Mouse (Mus musculus) erythroblast, embryonic 14.5 days (primary cell): ENCODE results near the gene Miox. TPM values are rescaled to one million over a fixed set of nuclear protein-coding genes. Genes with fewer than 3 reads are reported as not detected.

ENCODE experiments used
- H3K27me3 ChIP-seq: 2 replicates; pipeline ENCODE4 v1.6.1; 2012; ENCODE audit warnings: inconsistent platforms; ENCODE audit not compliant: control insufficient read depth
- H3K36me3 ChIP-seq: 2 replicates; pipeline ENCODE4 v1.6.1; 2012; ENCODE audit warnings: mild to moderate bottlenecking, inconsistent platforms; ENCODE audit not compliant: control insufficient read depth
- H3K4me1 ChIP-seq: 2 replicates; pipeline ENCODE4 v1.6.1; 2012; ENCODE audit warnings: inconsistent platforms; ENCODE audit not compliant: control insufficient read depth
- H3K4me3 ChIP-seq: replicated peaks from 2 replicates; pipeline ENCODE3; 2012; ENCODE audit warnings: moderate library complexity, mild to moderate bottlenecking, inconsistent platforms
- H3K9me3 ChIP-seq: 2 replicates; pipeline ENCODE4 v1.6.1; 2012; ENCODE audit warnings: low read length, inconsistent platforms, mixed read lengths; ENCODE audit not compliant: control insufficient read depth
- GATA1 ChIP-seq: IDR thresholded peaks from 2 replicates; pipeline ENCODE4 v1.6.1; 2012; ENCODE audit warnings: low read length, inconsistent platforms, mixed read lengths
- TAL1 ChIP-seq: IDR thresholded peaks from 3 replicates; pipeline ENCODE4 v1.6.1; 2012; ENCODE audit warnings: low read length, inconsistent platforms, mixed read lengths
- polyA plus RNA-seq: library from polyadenylated mRNA; stranded (reverse); fragments of >175 nt; gene quantifications from 2 replicates; pipeline ENCODE4 v1.2.3, GENCODE M21; 2012

The Miox gene
- polyA plus RNA-seq, 1 experiment, result not detected

- TF ChIP-seq GATA1, result no peak
- TF ChIP-seq TAL1, result no peak
- H3K27me3 ChIP-seq, result peaks cover 44% of the 10 kb centered on the region
- H3K9me3 ChIP-seq, result no peaks in the 10 kb centered on the region
- H3K36me3 ChIP-seq, result no peaks in the 10 kb centered on the region
- peak within 1 kb of the TSS; percentile 59 for H3K4me3 ChIP-seq
- H3K4me1 ChIP-seq, result peaks cover 31% of the 10 kb centered on the region
These were observed 44.7 kb downstream of the Miox start, which contains the start of gene Odf3b for GRCm38 (mm10) chr15:89378831-89379401. TSS of gene Odf3b (minus strand) at chr15:89379282.

GRCm38 (mm10) chr15:89379429-89379828 lies 45.2 kb downstream of the Miox start:
- H3K9me3 ChIP-seq, result no peaks in the 10 kb centered on the region
- TF ChIP-seq TAL1, result no peak
- TF ChIP-seq GATA1, result no peak
- peak overlapping the region; percentile 59 for H3K4me3 ChIP-seq
- no peaks in the 10 kb centered on the region for H3K36me3 ChIP-seq
- H3K4me1 ChIP-seq, result peaks cover 25% of the 10 kb centered on the region
- H3K27me3 ChIP-seq, result peaks cover 44% of the 10 kb centered on the region

- TF ChIP-seq GATA1, result no peak
- no peak for TF ChIP-seq TAL1
- Histone ChIP-seq H3K9me3 (no peaks in the 10 kb centered on the region), H3K4me1 (peaks cover under 1% of the 10 kb centered on the region), H3K36me3 (no peaks in the 10 kb centered on the region), H3K4me3 (no peak within 1 kb of the TSS), H3K27me3 (peaks cover 7% of the 10 kb centered on the region)
These were observed 50.4 kb downstream of the Miox start, which contains the start of gene Klhdc7b for GRCm38 (mm10) chr15:89384617-89385016. TSS of gene Klhdc7b (plus strand) at chr15:89384917.

Other genes starting within 250 kb of the Miox start
- gene Selenoo, start 245.3 kb upstream of the Miox start, polyA plus RNA-seq, result 0.19 and 0.34 TPM in 2 replicates
- 4.4 and 4.8 TPM in 2 replicates for gene Tubgcp6, start 211.3 kb upstream of the Miox start, polyA plus RNA-seq
- gene Hdac10, start 205.7 kb upstream of the Miox start, polyA plus RNA-seq, result 0.33 and 0.64 TPM in 2 replicates
- 0.02 and 0.03 TPM in 2 replicates for gene Mapk12, start 193.7 kb upstream of the Miox start, polyA plus RNA-seq
- gene Mapk11, start 184.8 kb upstream of the Miox start, polyA plus RNA-seq, result 0.02 TPM in 1 of 2 replicates, not detected in the other
- 0.86 and 1.1 TPM in 2 replicates for gene Plxnb2, start 153.6 kb upstream of the Miox start, polyA plus RNA-seq
- 0.62 and 0.88 TPM in 2 replicates for gene Dennd6b, start 137.9 kb upstream of the Miox start, polyA plus RNA-seq
- 9.5 and 14.5 TPM in 2 replicates for gene Ppp6r2, start 122.8 kb upstream of the Miox start, polyA plus RNA-seq
- gene Sbf1, start 19.1 kb upstream of the Miox start, polyA plus RNA-seq, result 28.7 and 42.5 TPM in 2 replicates
- gene Adm2, start 11.7 kb upstream of the Miox start, polyA plus RNA-seq, result 0.27 and 0.53 TPM in 2 replicates
- gene Lmf2, start 21.3 kb downstream of the Miox start, polyA plus RNA-seq, result 29.8 and 31.5 TPM in 2 replicates
- 17.1 and 19.8 TPM in 2 replicates for gene Ncaph2, start 21.3 kb downstream of the Miox start, polyA plus RNA-seq
- 0.47 and 0.81 TPM in 2 replicates for gene Sco2, start 39.4 kb downstream of the Miox start, polyA plus RNA-seq
- 0.16 and 0.17 TPM in 2 replicates for gene Tymp, start 42.6 kb downstream of the Miox start, polyA plus RNA-seq
- gene Odf3b, start 44.9 kb downstream of the Miox start, polyA plus RNA-seq, result 0.44 and 0.65 TPM in 2 replicates
- gene Klhdc7b, start 50.5 kb downstream of the Miox start, polyA plus RNA-seq, result not detected in 2 replicates
- not detected in 2 replicates for gene Syce3, start 76.1 kb downstream of the Miox start, polyA plus RNA-seq
- gene Cpt1b, start 91.5 kb downstream of the Miox start, polyA plus RNA-seq, result 0.08 TPM in 1 of 2 replicates, not detected in the other
- gene C730034F03Rik, start 95.2 kb downstream of the Miox start, polyA plus RNA-seq, result 0.03 and 0.05 TPM in 2 replicates
- 0.08 and 0.15 TPM in 2 replicates for gene Gm44502, start 95.3 kb downstream of the Miox start, polyA plus RNA-seq
- gene Chkb, start 95.5 kb downstream of the Miox start, polyA plus RNA-seq, result 19.2 and 20.4 TPM in 2 replicates
- gene Mapk8ip2, start 119.5 kb downstream of the Miox start, polyA plus RNA-seq, result not detected in 2 replicates
- 0.30 and 0.59 TPM in 2 replicates for gene Arsa, start 143.0 kb downstream of the Miox start, polyA plus RNA-seq
- gene Shank3, start 165.2 kb downstream of the Miox start, polyA plus RNA-seq, result 0.08 and 0.16 TPM in 2 replicates
- not detected in 2 replicates for gene Acr, start 233.9 kb downstream of the Miox start, polyA plus RNA-seq